Mouse (Mus musculus) embryo, embryonic 10.5 days (tissue): ENCODE data around the gene Akr1b3.

Experiments
- DNase-seq: peaks from one replicate; pipeline ENCODE4 v3.0.0-alpha.2; 2015; ENCODE audit warnings: low spot score

Gene Akr1b3

GRCm38 (mm10) chr6:34322121-34322520, 4.8 kb upstream of the Akr1b3 start:
- no peak for DNase-seq

GRCm38 (mm10) chr6:34318636-34319035, 1.4 kb upstream of the Akr1b3 start:
- DNase-seq: no peak

GRCm38 (mm10) chr6:34318172-34318571, 894 bp upstream of the Akr1b3 start:
- no peak for DNase-seq

GRCm38 (mm10) chr6:34313921-34314320, 3.4 kb downstream of the Akr1b3 start:
- no peak for DNase-seq

- no peak for DNase-seq
These were observed 3.9 kb downstream of the Akr1b3 start for GRCm38 (mm10) chr6:34313386-34313785.

GRCm38 (mm10) chr6:34310023-34310595, 7.2 kb downstream of the Akr1b3 start:
- no peak for DNase-seq

GRCm38 (mm10) chr6:34309526-34309925, 7.8 kb downstream of the Akr1b3 start:
- no peak for DNase-seq

- no peak for DNase-seq
These were observed 10.5 kb downstream of the Akr1b3 start for GRCm38 (mm10) chr6:34306797-34307196.

- no peak for DNase-seq
These were observed 12.5 kb downstream of the Akr1b3 start for GRCm38 (mm10) chr6:34304675-34305241.

- no peak for DNase-seq
These were observed 20.2 kb downstream of the Akr1b3 start for GRCm38 (mm10) chr6:34297055-34297454.

- no peak for DNase-seq
These were observed 21.8 kb downstream of the Akr1b3 start for GRCm38 (mm10) chr6:34295437-34295836.

GRCm38 (mm10) chr6:34292882-34293487, 24.3 kb downstream of the Akr1b3 start:
- DNase-seq: peak; percentile 87

- no peak for DNase-seq
These were observed 24.9 kb downstream of the Akr1b3 start for GRCm38 (mm10) chr6:34292196-34292881.

- no peak for DNase-seq
These were observed 26.6 kb downstream of the Akr1b3 start for GRCm38 (mm10) chr6:34290681-34291080.

GRCm38 (mm10) chr6:34290091-34290490, 27.2 kb downstream of the Akr1b3 start:
- DNase-seq: no peak

GRCm38 (mm10) chr6:34288098-34288497, 29.2 kb downstream of the Akr1b3 start:
- DNase-seq: no peak

- no peak for DNase-seq
These were observed 30.4 kb downstream of the Akr1b3 start for GRCm38 (mm10) chr6:34286841-34287240.

GRCm38 (mm10) chr6:34278385-34278784, 38.9 kb downstream of the Akr1b3 start:
- no peak for DNase-seq

- peak; percentile 85 for DNase-seq
These were observed 39.6 kb downstream of the Akr1b3 start for GRCm38 (mm10) chr6:34277665-34278064.

GRCm38 (mm10) chr6:34274346-34274745, 42.9 kb downstream of the Akr1b3 start:
- no peak for DNase-seq

GRCm38 (mm10) chr6:34273073-34273472, 44.2 kb downstream of the Akr1b3 start:
- DNase-seq: no peak

GRCm38 (mm10) chr6:34272462-34272861, 44.8 kb downstream of the Akr1b3 start:
- DNase-seq: no peak

GRCm38 (mm10) chr6:34270717-34271116, 46.6 kb downstream of the Akr1b3 start:
- no peak for DNase-seq
